Mouse (Mus musculus): ENCODE results near the gene Vps35l. TPM values are rescaled to one million over a fixed set of nuclear protein-coding genes. Genes with fewer than 3 reads are reported as not detected.

Vps35l gene
- total RNA-seq, 2 experiments from 2014 or later, result 51.8 to 55.5 TPM

DNA sequence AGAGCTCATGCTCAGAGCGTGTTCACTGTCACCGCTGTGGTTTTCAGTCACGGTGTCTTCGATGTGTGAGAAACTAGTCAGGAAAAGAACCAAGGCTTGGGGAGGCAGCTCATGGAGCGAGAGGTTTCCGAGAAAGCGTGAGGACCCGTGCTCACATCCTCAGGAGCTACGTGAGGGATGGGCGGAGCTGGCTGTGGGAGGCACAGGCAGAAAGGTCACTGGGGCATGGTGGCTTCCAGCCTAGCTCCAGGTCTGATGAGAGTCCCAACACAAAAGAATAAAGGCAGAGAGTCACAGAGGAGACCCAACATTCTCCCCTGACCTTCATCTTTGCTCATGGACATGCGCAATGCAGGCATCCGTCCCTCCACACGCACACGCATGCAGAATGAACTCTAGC is 24.7 kb downstream of the Vps35l start:
- Histone ChIP-seq H3K4me3 (no peak overlapping the region), H3K27ac (no peak overlapping the region)
- no peak for DNase-seq (ENCODE audit: extremely low spot score in 1 of 2, low spot score in 2 of 2)
- intact Hi-C loops (cut with DNase I), result loop anchor here (5.0 to 10.0 kb wide), 3 partner anchors 73 to 730 kb away; no protein-coding TSS in a partner anchor
- TF ChIP-seq CTCF (IDR thresholded peaks at IDR 0.05), result no peak

DNA sequence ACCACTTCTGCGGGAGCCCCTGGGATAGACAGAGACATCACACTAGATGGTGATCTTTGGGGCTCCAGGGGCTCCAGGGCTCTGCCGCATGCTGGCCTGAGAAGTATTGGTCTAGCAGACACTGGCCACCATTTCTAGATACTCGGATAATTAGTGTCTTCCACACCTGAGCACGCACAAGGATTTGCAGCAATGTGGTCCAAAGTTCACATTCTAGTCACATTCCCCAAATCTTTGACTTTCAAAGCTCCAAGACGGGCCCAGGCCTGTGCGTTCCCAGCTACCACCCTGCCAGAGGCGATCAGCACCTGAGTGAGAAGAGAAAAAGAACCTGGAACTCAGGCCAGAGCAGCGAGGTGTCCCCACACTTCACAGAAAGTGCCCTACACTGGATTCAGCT is 25.6 kb downstream of the Vps35l start:
- Histone ChIP-seq H3K4me3 (no peak overlapping the region), H3K27ac (no peak overlapping the region)
- TF ChIP-seq CTCF (IDR thresholded peaks at IDR 0.05), result no peak
- DNase-seq (ENCODE audit: extremely low spot score in 1 of 2, low spot score in 2 of 2), result no peak
- intact Hi-C loops (cut with DNase I), result loop anchor here (1.0 to 10.0 kb wide), 5 partner anchors 72 to 729 kb away; partner anchors contain the start of gene Gprc5b

DNA sequence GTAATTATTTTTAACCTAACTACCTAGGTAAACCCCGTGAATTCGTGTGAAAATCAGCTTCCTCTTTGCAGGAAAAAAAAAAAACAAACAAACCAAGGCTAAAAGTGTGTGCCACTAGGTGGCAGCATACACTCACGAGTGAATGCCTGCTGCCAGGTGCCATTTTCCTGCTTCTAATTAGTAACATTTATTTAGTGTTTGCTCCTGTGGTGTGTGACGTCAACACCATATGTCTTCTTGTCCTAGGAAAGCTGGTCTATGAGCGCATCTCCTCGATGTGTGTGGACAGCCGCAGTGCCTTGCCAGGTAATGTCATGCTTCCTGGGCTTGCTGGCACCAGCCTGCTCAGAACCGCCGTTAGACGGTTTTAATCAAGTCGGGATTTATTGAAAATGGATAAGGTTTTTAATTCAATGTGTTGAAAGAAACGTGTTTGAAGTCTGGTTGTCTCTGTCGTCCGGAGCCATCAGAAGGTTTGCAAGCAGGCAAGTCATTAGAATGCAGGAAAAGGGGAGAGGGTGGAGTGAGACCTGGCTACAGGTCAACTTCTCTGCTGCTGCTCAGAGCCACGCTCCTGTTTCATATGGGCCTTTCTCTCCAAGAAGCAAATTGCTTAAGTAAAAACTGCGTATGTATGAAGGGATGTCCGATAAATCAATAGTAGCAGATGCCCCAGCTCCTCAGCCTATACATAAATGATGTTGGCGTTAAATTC is 26.2 kb downstream of the Vps35l start:
- intact Hi-C loops (cut with DNase I), result loop anchor here (1.0 to 10.0 kb wide), 5 partner anchors 71 to 729 kb away; partner anchors contain the start of gene Gprc5b
- no peak overlapping the region for H3K4me3 ChIP-seq
- TF ChIP-seq CTCF (IDR thresholded peaks at IDR 0.05), result peak; percentile 85
- DNase-seq (ENCODE audit: extremely low spot score in 1 of 2, low spot score in 2 of 2), result peak; percentile 60 to 64
- H3K27ac ChIP-seq, result 0 out of 2 replicates have a peak overlapping the region, but pooled peaks have one; percentile 15

DNA sequence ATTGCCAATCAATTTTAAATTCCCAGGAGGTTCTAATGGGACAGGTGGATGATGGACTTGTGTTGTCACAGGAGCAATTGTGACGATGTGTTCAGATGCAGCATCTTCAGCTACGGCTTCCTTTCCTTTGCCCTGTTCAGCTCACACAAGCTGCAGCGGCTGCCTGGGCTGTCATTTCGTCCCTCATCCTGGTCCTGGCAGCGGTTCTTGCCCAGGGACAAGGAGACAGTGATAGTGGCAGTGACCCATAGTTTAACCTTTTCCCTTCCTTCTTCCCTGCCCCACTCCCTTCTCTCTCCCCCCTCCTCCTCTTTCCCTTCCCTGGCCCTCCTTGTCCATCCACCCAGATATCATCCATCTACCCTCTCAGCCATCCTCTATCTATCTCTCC is 26.8 kb downstream of the Vps35l start:
- no peak overlapping the region for H3K4me3 ChIP-seq
- no peak overlapping the region for H3K27ac ChIP-seq
- intact Hi-C loops (cut with DNase I), result loop anchor here (1.0 to 10.0 kb wide), 5 partner anchors 70 to 728 kb away; partner anchors contain the start of gene Gprc5b
- DNase-seq (ENCODE audit: extremely low spot score in 1 of 2, low spot score in 2 of 2), result no peak
- no peak for TF ChIP-seq CTCF (IDR thresholded peaks at IDR 0.05)

DNA sequence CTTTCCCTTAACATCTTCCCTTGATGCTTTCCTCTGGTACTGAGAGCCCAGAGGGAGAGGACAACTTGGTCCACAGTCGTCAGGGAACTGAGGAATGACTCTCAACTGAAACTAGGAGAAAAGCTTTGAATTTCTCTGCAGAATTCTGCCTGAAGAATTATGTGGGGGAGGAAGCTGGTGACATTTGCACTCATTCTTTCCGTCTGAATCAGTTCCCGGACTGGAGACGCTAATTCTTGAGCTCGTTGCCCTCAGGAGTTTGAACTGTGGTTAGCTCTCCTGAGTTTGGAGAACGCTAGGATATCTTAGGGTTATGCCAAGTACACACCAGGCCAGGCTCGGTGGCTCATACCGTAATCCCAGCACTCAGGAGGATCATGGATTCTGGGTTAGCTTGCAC is 29.2 kb downstream of the Vps35l start:
- no peak for DNase-seq (ENCODE audit: extremely low spot score in 1 of 2, low spot score in 2 of 2)
- Histone ChIP-seq H3K27ac (no peak overlapping the region), H3K4me3 (no peak overlapping the region)
- intact Hi-C loops (cut with DNase I), result loop anchor here (5.0 to 10.0 kb wide), 3 partner anchors 68 to 726 kb away; no protein-coding TSS in a partner anchor
- no peak for TF ChIP-seq CTCF (IDR thresholded peaks at IDR 0.05)

DNA sequence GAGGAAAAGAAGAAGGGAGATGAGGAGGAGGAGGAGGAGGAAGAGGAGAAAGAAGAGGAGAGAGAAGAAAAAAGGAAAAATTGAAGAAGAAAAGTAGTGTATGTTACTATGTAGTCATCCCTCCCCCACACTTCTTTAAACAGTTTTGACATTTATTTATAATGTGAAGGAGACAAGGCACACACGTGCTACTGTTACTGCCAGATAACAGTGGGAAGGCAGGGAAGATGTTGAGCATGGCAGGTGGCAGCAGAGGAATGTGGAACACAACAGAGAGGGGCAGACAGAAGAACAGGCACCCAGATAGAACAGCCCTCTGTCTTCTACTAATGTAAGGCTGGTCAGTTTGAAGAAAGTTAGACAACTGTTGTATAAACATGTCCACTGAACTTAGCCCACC is 29.6 kb downstream of the Vps35l start:
- intact Hi-C loops (cut with DNase I), result loop anchor here (5.0 to 10.0 kb wide), 3 partner anchors 68 to 725 kb away; no protein-coding TSS in a partner anchor
- no peak for TF ChIP-seq CTCF (IDR thresholded peaks at IDR 0.05)
- DNase-seq (ENCODE audit: extremely low spot score in 1 of 2, low spot score in 2 of 2), result no peak
- H3K4me3 ChIP-seq, result no peak overlapping the region
- H3K27ac ChIP-seq, result no peak overlapping the region

DNA sequence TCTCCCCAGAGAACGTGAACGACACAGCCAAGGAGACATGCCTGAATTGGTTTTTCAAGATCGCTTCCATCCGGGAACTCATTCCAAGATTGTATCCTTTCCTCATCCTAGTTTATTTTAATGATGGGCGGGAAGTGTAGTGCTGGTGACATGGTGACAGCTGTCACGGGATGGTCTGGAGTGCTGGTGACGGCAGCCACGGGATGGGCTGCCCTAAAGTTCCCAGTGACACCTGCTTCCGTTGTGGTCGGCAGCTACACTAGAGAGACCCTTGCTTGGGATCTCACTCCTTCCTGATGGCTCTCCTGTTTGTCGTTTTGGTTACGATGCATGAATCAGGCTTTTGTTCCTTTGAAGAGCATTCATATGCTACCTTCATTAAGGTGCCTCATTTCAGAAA is 33.0 kb downstream of the Vps35l start:
- DNase-seq (ENCODE audit: extremely low spot score in 1 of 2, low spot score in 2 of 2), result no peak
- intact Hi-C loops (cut with DNase I), result no loop called here
- Histone ChIP-seq H3K4me3 (no peak overlapping the region), H3K27ac (no peak overlapping the region)
- no peak for TF ChIP-seq CTCF (IDR thresholded peaks at IDR 0.05)

DNA sequence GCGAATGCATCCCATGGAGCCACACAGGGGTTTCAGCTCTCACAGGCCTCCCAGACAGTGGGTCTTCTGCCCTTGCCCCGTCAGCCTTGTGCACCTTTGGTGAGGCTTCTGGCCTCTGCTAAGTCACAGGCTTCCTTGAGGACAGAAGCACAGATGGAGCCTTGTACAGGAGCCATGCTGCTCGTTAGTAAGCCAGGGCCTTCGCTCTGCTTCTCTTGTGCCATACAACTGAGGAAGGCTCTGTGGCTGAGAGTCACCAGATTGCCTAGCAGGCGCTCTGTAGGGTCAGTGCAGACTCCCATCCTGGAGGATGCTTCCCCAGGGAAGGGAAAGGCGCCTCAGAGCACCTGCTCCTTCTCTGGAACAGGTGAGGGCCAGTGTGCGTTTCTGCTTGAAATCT is 36.0 kb downstream of the Vps35l start:
- intact Hi-C loops (cut with DNase I), result no loop called here
- Histone ChIP-seq H3K4me3 (no peak overlapping the region), H3K27ac (no peak overlapping the region)
- TF ChIP-seq CTCF (IDR thresholded peaks at IDR 0.05), result no peak
- no peak for DNase-seq (ENCODE audit: extremely low spot score in 1 of 2, low spot score in 2 of 2)

DNA sequence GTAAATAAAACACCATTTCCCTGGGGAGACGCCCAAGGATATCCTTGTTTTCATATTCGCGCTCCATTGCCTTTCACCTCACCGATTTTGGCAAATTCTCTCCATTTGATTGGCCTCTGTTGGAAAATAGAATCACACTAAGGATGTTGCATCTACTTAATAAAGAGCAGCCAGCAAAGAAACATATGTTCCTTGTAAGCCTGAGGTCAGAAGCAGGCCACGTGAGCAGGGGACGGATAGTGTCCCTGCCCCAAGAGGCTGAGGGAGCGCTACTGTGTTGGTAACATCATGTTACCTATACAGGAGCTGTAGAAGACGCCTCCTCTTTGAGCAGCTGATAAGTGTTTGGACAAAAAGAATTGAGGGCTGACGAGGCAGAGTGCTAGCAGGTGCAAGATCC is 36.5 kb downstream of the Vps35l start:
- H3K27ac ChIP-seq, result no peak overlapping the region
- H3K4me3 ChIP-seq, result no peak overlapping the region
- no peak for DNase-seq (ENCODE audit: extremely low spot score in 1 of 2, low spot score in 2 of 2)
- no peak for TF ChIP-seq CTCF (IDR thresholded peaks at IDR 0.05)
- intact Hi-C loops (cut with DNase I), result no loop called here

DNA sequence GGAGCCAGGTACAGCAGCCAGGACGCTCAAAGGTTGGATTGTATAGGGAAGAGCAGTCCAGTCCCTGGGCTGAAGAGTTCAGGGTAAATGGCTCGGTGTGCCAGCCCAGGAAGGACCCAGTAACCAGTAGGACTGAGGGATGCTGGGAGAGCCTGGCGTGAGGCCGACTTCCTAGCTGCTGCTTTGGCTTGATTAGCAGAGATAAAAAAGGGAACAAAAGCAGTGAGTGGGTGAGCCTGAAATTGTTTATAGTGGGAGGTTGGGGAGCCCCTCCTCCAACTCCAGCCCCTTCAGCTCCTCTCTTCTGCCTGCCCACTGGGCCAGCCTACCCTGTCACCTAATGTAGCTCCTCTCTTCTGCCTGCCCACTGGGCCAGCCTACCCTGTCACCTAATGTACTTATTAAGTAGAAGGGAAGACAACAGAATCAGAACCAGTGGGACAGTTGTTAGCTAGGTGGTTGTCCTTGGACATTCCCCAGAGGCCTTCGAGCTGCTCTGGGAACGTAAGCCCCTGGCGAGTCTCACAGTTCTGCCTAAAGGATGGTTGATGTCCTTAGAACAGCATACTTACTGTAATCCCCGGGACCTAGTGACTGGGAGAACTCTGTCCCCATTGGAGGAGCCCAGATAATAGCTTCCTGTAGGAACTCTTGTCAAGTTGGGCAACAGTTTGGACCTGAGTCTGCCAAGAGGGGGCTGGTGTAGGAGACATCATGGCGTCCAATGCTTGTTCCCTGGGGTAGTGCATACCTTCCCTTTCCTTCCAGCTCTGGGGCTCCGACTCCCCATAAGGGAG is 37.8 kb downstream of the Vps35l start:
- TF ChIP-seq CTCF (IDR thresholded peaks at IDR 0.05), result no peak
- intact Hi-C loops (cut with DNase I), result no loop called here
- no peak overlapping the region for H3K27ac ChIP-seq
- DNase-seq (ENCODE audit: extremely low spot score in 1 of 2, low spot score in 2 of 2), result no peak
- H3K4me3 ChIP-seq, result no peak overlapping the region

DNA sequence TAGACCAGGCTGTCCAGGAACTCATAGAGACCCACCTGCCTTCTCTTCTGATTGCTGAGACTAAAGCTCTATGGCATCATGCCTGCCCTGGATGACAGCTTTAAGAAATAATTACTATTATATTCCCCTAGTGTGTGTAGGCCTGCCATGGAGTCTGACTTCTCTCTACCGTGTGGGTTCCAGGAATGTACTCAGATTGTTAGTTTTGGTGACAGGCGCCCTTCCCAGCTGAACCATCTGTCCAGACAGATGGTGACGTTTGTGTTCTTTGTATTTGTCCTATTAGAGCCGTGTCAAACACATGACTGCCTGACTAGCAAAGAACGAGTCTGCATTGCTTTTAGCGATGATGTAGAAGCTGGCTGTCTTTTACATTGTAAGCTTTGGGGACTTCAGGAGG is 38.5 kb downstream of the Vps35l start:
- intact Hi-C loops (cut with DNase I), result no loop called here
- Histone ChIP-seq H3K27ac (no peak overlapping the region), H3K4me3 (no peak overlapping the region)
- DNase-seq (ENCODE audit: extremely low spot score in 1 of 2, low spot score in 2 of 2), result no peak
- no peak for TF ChIP-seq CTCF (IDR thresholded peaks at IDR 0.05)

DNA sequence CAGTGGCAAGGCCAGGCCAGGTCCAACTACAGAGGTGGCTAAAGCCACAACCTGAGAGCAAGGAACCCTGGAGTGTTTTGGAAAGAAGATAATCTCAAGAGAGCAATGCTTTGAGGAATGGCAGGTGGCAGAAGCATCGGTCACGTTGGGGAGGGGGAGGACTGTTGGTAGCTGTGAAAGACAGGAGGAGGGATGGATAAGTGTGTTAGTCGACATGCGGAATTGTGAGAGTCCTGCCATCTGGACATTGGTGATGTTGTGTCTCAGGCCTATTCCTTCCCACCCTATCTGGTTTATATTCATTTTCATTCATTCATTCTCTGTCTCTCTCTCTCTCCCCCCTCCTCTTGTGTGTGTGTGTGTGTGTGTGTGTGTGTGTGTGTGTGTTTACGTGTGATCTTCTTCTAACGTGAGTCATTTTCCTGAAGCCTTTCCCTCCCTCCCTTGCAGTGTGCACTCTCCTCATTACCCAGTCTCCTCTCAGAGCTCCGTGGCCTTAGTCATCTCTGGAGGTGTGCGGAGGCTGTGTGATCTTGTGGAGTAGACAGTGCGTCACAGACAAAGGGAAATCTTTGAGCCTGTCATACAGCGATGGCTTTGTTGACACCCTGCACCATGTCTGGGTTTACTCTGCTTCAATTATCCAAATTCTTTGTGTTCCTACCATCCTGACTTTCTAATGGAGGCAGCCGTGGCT is 43.4 kb downstream of the Vps35l start:
- TF ChIP-seq CTCF (IDR thresholded peaks at IDR 0.05), result no peak
- H3K27ac ChIP-seq, result no peak overlapping the region
- no peak overlapping the region for H3K4me3 ChIP-seq
- intact Hi-C loops (cut with DNase I), result no loop called here
- DNase-seq (ENCODE audit: extremely low spot score in 1 of 2, low spot score in 2 of 2), result peak; percentile 32 to 33

Data from left cerebral cortex, adult 2 months (tissue).